Mouse (Mus musculus): ENCODE measurements around the gene Veph1.

DNA sequence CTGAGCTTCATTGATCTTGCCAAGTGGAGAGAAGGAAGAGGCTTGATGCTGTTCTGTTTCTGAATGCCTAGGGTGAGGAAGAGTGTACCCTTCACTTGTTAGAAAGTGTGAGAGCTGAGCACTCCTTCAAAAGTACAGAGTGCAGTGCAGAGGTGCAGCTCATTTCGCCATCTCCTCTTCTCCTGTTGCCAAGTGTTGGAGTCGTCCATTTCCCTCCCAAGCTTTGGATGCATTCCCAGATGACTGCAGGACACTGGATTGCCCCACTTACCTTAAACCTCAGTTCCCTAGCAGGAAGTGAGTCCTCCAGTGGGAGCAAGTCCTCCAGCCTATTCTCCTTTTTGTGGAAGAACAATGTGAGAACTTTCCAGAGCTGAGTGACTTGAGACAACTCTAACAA lies 263.3 kb downstream of the Veph1 start:
- no peak for TF ChIP-seq CTCF (IDR thresholded peaks at IDR 0.05; ENCODE audit: extremely low read depth, insufficient read depth, insufficient read length, insufficient replicate concordance)
- TF ChIP-seq POLR2A (IDR thresholded peaks at IDR 0.05; ENCODE audit: low read depth, low read length): no peak

All from spleen, adult 2 months (tissue).